Mouse (Mus musculus): ENCODE measurements around the gene Mapk6.

DNA sequence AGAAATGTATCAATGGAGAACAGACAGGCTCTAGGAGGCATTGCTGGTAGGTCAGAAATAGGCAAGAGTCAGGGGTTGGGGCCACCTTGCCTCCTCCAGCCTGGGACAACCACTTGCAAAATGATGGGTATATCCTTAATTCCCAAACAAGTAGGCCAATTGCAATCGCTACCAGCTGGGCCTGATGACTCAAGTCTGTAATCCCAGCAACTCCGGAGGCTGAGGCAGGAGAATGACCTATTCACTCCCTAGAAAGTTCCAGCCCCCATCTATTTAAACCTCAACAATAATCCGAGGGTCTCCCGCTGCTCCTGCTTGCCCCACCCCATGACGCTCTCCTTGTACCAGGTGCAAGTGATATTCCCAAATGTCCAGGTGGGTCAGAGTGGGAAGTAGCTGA, 62.3 kb downstream of the Mapk6 start, which contains the start of gene Bcl2l10:
- no peak for TF ChIP-seq POLR2A (IDR thresholded peaks at IDR 0.05; ENCODE audit: low read depth, low read length)
- TF ChIP-seq CTCF (conservative IDR thresholded peaks at IDR 0.05; ENCODE audit: insufficient read depth, insufficient read length, low read depth, low read length), result no peak
